ENCODE assay signal across 19 mouse cellular contexts in the genomic region with DNA sequence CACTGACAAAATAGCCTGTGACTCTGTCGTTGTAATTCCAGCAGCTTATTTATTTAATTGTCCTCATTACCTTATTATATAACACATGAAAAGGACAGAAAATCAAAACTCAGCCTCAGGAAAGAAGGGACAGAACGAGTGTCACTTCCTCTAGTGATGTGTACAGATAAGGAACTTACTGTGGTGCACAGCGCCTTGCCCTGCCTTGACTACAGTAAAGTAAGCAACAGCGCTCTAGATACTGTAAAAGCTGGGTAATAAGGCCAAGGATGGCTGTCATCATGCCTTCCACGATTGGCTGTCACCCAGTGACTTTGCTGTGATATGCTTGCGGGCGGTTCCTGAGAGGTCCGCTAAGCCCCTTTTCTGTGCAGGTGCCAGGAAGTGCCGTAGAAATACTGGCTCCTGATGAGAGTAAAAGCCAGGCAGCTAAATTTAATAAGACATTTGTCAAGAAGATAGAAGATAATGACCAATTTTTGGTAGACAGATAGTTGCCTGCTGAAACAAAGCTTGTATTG. TPM values are rescaled to one million over a fixed set of nuclear protein-coding genes. Genes with fewer than 3 reads are reported as not detected.
DNase-seq lines count a peak whose midpoint lies in the region; ATAC-seq and TF ChIP-seq lines count a peak whose summit lies in the region.
"Had no signal": no experiment of that assay in that cellular context is flagged by ENCODE, and none has a peak within 500 bp of the region (broad histone marks: within the 10 kb centered on the region; RNA-seq: fewer than 3 reads in every experiment).

No protein-coding gene starts in this region.

- TF ChIP-seq CTCF in hindbrain, postnatal 0 days (IDR thresholded peaks at IDR 0.05; ENCODE audit: low read depth), result no peak

- peaks cover 67% of the 10 kb centered on the region for H3K79me2 ChIP-seq in macrophage (ENCODE audit: inconsistent target)

- H3K4me3 ChIP-seq in hindbrain, postnatal 0 days (ENCODE audit: low read length), result no peak overlapping the region
- H3K4me3 ChIP-seq in hindbrain, embryonic 12.5 days, result no peak overlapping the region
- H3K4me3 ChIP-seq in macrophage (ENCODE audit: inconsistent target), result no peak overlapping the region
- H3K4me3 ChIP-seq in kidney, embryonic 16.5 days (ENCODE audit: low read length), result no peak overlapping the region
- H3K4me3 ChIP-seq: forebrain, embryonic 12.5 days; heart, embryonic 12.5 days; hindbrain, embryonic 10.5 days; midbrain, embryonic 13.5 days had no signal

- H3K4me1 ChIP-seq in hindbrain, postnatal 0 days (ENCODE audit: insufficient read depth, low read length), result no peaks in the 10 kb centered on the region
- H3K4me1 ChIP-seq in hindbrain, embryonic 12.5 days, result no peaks in the 10 kb centered on the region
- H3K4me1 ChIP-seq in kidney, embryonic 16.5 days (ENCODE audit: insufficient read depth, low read length), result peaks cover 8% of the 10 kb centered on the region; the same call in 1 of the 2 replicates
- H3K4me1 ChIP-seq: forebrain, embryonic 12.5 days; hindbrain, embryonic 10.5 days; midbrain, embryonic 13.5 days had no signal

- no peak overlapping the region for H3K27ac ChIP-seq in hindbrain, postnatal 0 days
- no peak overlapping the region for H3K27ac ChIP-seq in hindbrain, embryonic 12.5 days
- peak overlapping the region; percentile 34 for H3K27ac ChIP-seq in macrophage
- H3K27ac ChIP-seq in kidney, embryonic 16.5 days (ENCODE audit: low read length), result no peak overlapping the region
- H3K27ac ChIP-seq: forebrain, embryonic 12.5 days; hindbrain, embryonic 10.5 days; midbrain, embryonic 13.5 days had no signal

- DNase-seq in cerebellum, postnatal 14 days, result peak; percentile 69 to 73
- DNase-seq in cerebellum, adult 9-10 months, result no peak
- DNase-seq in hindbrain, postnatal 0 days (ENCODE audit: low spot score), result peak; percentile 22
- peak; percentile 44 for DNase-seq in MN1 (ENCODE audit: low spot score)
- DNase-seq: cerebellum, adult 8-10 months; gastrocnemius, postnatal 10 days; kidney, adult 9 months; kidney, postnatal 4 days; liver; liver, postnatal 0 days; lung, postnatal 14 days had no signal

- 73% methylated on average over 9 of the region's 9 CpGs for WGBS in hindbrain, postnatal 0 days
- WGBS in hindbrain, embryonic 12.5 days, result 87% methylated on average over 9 of the region's 9 CpGs
- WGBS in macrophage (ENCODE audit: missing documents), result 83% methylated on average over 7 of the region's 9 CpGs
- 84% methylated on average over 9 of the region's 9 CpGs for WGBS in kidney, embryonic 16.5 days

- no peak for ATAC-seq in hindbrain, postnatal 0 days
- ATAC-seq in hindbrain, embryonic 12.5 days (ENCODE audit: low FRiP score), result no peak
- ATAC-seq in kidney, embryonic 16.5 days (ENCODE audit: low FRiP score, low TSS enrichment), result no peak
- ATAC-seq: inflammation-experienced regulatory T-cells, adult 6 months; liver, postnatal 0 days; midbrain, embryonic 13.5 days had no signal

- H3K36me3 ChIP-seq in hindbrain, postnatal 0 days (ENCODE audit: insufficient read depth, low read length), result no peaks in the 10 kb centered on the region
- H3K36me3 ChIP-seq in hindbrain, embryonic 12.5 days, result no peaks in the 10 kb centered on the region
- H3K36me3 ChIP-seq in macrophage (ENCODE audit: inconsistent target), result no peaks in the 10 kb centered on the region
- no peaks in the 10 kb centered on the region for H3K36me3 ChIP-seq in kidney, embryonic 16.5 days (ENCODE audit: insufficient read depth, low read length)
- H3K36me3 ChIP-seq: forebrain, embryonic 12.5 days; hindbrain, embryonic 10.5 days; midbrain, embryonic 13.5 days had no signal

- no peak overlapping the region for H3K4me2 ChIP-seq in hindbrain, postnatal 0 days (ENCODE audit: low read depth, low read length)
- no peak overlapping the region for H3K4me2 ChIP-seq in hindbrain, embryonic 12.5 days (replicated peaks)
- H3K4me2 ChIP-seq in kidney, embryonic 16.5 days (replicated peaks; ENCODE audit: low read depth, low read length), result no peak overlapping the region
- H3K4me2 ChIP-seq: forebrain, embryonic 12.5 days; heart, embryonic 12.5 days; midbrain, embryonic 13.5 days had no signal

- H3K27me3 ChIP-seq in hindbrain, postnatal 0 days (ENCODE audit: insufficient read depth, low read length), result no peaks in the 10 kb centered on the region; the same call in 1 of the 2 replicates
- H3K27me3 ChIP-seq in hindbrain, embryonic 12.5 days, result 0 out of 2 replicates have a peak, but pooled peaks cover 2% of the 10 kb centered on the region
- H3K27me3 ChIP-seq in kidney, embryonic 16.5 days (ENCODE audit: insufficient read depth, low read length), result peaks cover 2% of the 10 kb centered on the region; the same call in 1 of the 2 replicates
- H3K27me3 ChIP-seq: heart, embryonic 12.5 days had no signal

- no peaks in the 10 kb centered on the region for H3K9me3 ChIP-seq in hindbrain, postnatal 0 days (ENCODE audit: low read length)
- no peaks in the 10 kb centered on the region for H3K9me3 ChIP-seq in hindbrain, embryonic 12.5 days (replicated peaks)
- H3K9me3 ChIP-seq in kidney, embryonic 16.5 days (ENCODE audit: low read length), result no peaks in the 10 kb centered on the region
- H3K9me3 ChIP-seq: forebrain, embryonic 12.5 days; heart, embryonic 12.5 days; hindbrain, embryonic 10.5 days; midbrain, embryonic 13.5 days had no signal

- no peak overlapping the region for H3K9ac ChIP-seq in hindbrain, postnatal 0 days (replicated peaks; ENCODE audit: low read length)
- H3K9ac ChIP-seq in hindbrain, embryonic 12.5 days, result no peak overlapping the region
- H3K9ac ChIP-seq in kidney, embryonic 16.5 days (replicated peaks; ENCODE audit: low read length), result no peak overlapping the region
- H3K9ac ChIP-seq: forebrain, embryonic 12.5 days; heart, embryonic 12.5 days; liver, postnatal 0 days; midbrain, embryonic 13.5 days had no signal

RNA-seq across cellular contexts. Expression of a gene that starts 36.8 kb away (rescaled TPM):
- total RNA-seq in hindbrain, postnatal 0 days (2014; rRNA removed), result 42.0 and 47.3 TPM in 2 replicates
- polyA plus RNA-seq in hindbrain, postnatal 0 days (2015; fragmentation: Nextera tagmentation; extraction: Ambion mirVana), result 17.9 and 18.2 TPM in 2 replicates
- polyA plus RNA-seq in hindbrain, embryonic 12.5 days (2016; fragmentation: Nextera tagmentation; extraction: Ambion mirVana), result 54.6 and 54.8 TPM in 2 replicates
- 100 to 1,000 TPM in 25 of 26 experiments, 10 to 100 TPM in 1; 96.0 to 161 (median 141) TPM for total RNA-seq in macrophage (2018; cell fraction: chromatin; rRNA removed)
- 100 to 1,000 TPM in 1 of 26 experiments, 10 to 100 TPM in 25; 59.6 to 105 (median 79.5) TPM for total RNA-seq in macrophage (2018; cell fraction: cytosol; rRNA removed)
- 100 to 1,000 TPM in 24 of 26 experiments, 10 to 100 TPM in 2; 92.3 to 175 (median 142) TPM for total RNA-seq in macrophage (2018; cell fraction: nucleus; rRNA removed)
- polyA plus RNA-seq in macrophage (2018), result 47.1 to 61.4 TPM (median 59.5 TPM) in 3 replicates
- 56.4 and 57.2 TPM in 2 replicates for polyA plus RNA-seq in kidney, embryonic 16.5 days (2015; fragmentation: Nextera tagmentation; extraction: Ambion mirVana)
